ENCODE assay signal across 17 mouse cellular contexts in the genomic region with DNA sequence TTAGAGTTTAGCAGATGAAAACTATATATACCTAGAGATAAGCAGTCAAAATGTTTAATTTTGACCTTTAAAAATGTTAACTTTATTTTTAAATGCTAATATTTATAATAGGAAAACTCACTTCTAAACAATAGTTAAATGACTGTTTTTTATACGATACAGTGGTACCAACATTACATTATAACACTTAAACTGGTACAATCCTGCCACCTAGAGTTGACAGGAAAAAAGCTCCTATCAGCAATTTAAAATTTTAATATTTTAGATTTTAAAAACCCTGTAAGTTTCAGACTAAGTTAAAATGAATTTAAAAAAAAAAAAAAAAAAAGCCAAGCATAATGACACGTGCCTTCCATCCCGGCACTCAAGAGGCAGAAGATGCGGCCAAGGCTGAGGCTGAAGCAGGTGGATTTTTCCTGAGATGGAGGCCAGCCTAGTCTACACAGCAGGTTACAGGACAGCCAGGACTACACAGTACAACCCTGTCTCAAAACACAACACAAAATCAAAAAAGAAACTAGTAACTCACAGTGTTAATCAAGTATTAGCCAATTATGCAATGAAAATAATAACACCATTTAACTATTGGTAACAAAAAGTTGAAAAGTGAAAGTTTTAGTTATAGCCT. TPM values are rescaled to one million over a fixed set of nuclear protein-coding genes. Genes with fewer than 3 reads are reported as not detected.
DNase-seq lines count a peak whose midpoint lies in the region; ATAC-seq and TF ChIP-seq lines count a peak whose summit lies in the region.
"Had no signal": no experiment of that assay in that cellular context is flagged by ENCODE, and none has a peak within 500 bp of the region (broad histone marks: within the 10 kb centered on the region; RNA-seq: fewer than 3 reads in every experiment).

No protein-coding gene starts in this region.

- no peak for TF ChIP-seq CTCF in lung, embryonic 14.5 days (IDR thresholded peaks at IDR 0.05; ENCODE audit: low read depth)

- no peak overlapping the region for H3K27ac ChIP-seq in forebrain, embryonic 16.5 days (ENCODE audit: low read length)
- H3K27ac ChIP-seq in forebrain, embryonic 13.5 days = no peak overlapping the region
- no peak overlapping the region for H3K27ac ChIP-seq in lung, embryonic 14.5 days (ENCODE audit: low read depth)
- H3K27ac ChIP-seq: heart, embryonic 15.5 days; hindbrain, embryonic 13.5 days; limb, embryonic 13.5 days; macrophage; midbrain, embryonic 15.5 days; neural tube, embryonic 12.5 days had no signal

- peak; percentile 47; the same call in 1 of the 2 replicates for ATAC-seq in forebrain, embryonic 16.5 days
- ATAC-seq in forebrain, embryonic 13.5 days = no peak
- no peak for ATAC-seq in lung, embryonic 14.5 days (ENCODE audit: insufficient read depth)
- ATAC-seq in megakaryocyte progenitor cell, adult 5-6 weeks (replicated peaks; ENCODE audit: poor library complexity) = 0 out of 2 replicates have a peak, but pooled peaks have one; percentile 26
- ATAC-seq: midbrain, embryonic 15.5 days had no signal

- peak; percentile 42 for DNase-seq in lung, embryonic 14.5 days
- DNase-seq in lung, postnatal 10 days = no peak
- peak; percentile 30 for DNase-seq in MN1 (ENCODE audit: low spot score)
- DNase-seq in cerebellum, adult 8-10 months = no peak
- no peak for DNase-seq in ovary, adult 18-20 months (ENCODE audit: low spot score)
- DNase-seq: cerebellum, adult 11 months; kidney, adult 8-10 months; thymus, postnatal 14 days had no signal

- 83% methylated on average over 4 of the region's 4 CpGs for WGBS in forebrain, embryonic 16.5 days
- WGBS in forebrain, embryonic 13.5 days = 90% methylated on average over 4 of the region's 4 CpGs
- WGBS in lung, embryonic 14.5 days = 87% methylated on average over 4 of the region's 4 CpGs

- H3K27me3 ChIP-seq in forebrain, embryonic 16.5 days (replicated peaks; ENCODE audit: control insufficient read depth, insufficient read depth, low read length) = no peaks in the 10 kb centered on the region
- H3K27me3 ChIP-seq in forebrain, embryonic 13.5 days = no peaks in the 10 kb centered on the region
- no peaks in the 10 kb centered on the region for H3K27me3 ChIP-seq in lung, embryonic 14.5 days (ENCODE audit: insufficient read depth, low read length)
- H3K27me3 ChIP-seq: heart, embryonic 15.5 days; hindbrain, embryonic 13.5 days; limb, embryonic 13.5 days; midbrain, embryonic 15.5 days; neural tube, embryonic 12.5 days had no signal

- no peak overlapping the region for H3K4me2 ChIP-seq in forebrain, embryonic 16.5 days (ENCODE audit: low read length)
- no peak overlapping the region for H3K4me2 ChIP-seq in forebrain, embryonic 13.5 days
- no peak overlapping the region for H3K4me2 ChIP-seq in lung, embryonic 14.5 days
- H3K4me2 ChIP-seq: heart, embryonic 15.5 days; hindbrain, embryonic 13.5 days; limb, embryonic 13.5 days; midbrain, embryonic 15.5 days; neural tube, embryonic 12.5 days had no signal

- H3K4me3 ChIP-seq in forebrain, embryonic 16.5 days (replicated peaks; ENCODE audit: low read length) = no peak overlapping the region
- no peak overlapping the region for H3K4me3 ChIP-seq in forebrain, embryonic 13.5 days
- H3K4me3 ChIP-seq in lung, embryonic 14.5 days (ENCODE audit: low read depth, low read length) = no peak overlapping the region
- H3K4me3 ChIP-seq: heart, embryonic 15.5 days; hindbrain, embryonic 13.5 days; limb, embryonic 13.5 days; midbrain, embryonic 15.5 days; neural tube, embryonic 12.5 days had no signal

- peaks cover 8% of the 10 kb centered on the region for H3K36me3 ChIP-seq in forebrain, embryonic 16.5 days (ENCODE audit: control insufficient read depth, insufficient read depth)
- peaks cover 32% of the 10 kb centered on the region for H3K36me3 ChIP-seq in forebrain, embryonic 13.5 days (ENCODE audit: poor library complexity, severe bottlenecking)
- peaks cover 44% of the 10 kb centered on the region for H3K36me3 ChIP-seq in lung, embryonic 14.5 days (ENCODE audit: insufficient read depth)

- no peaks in the 10 kb centered on the region for H3K9me3 ChIP-seq in forebrain, embryonic 16.5 days (ENCODE audit: control insufficient read depth, low read length)
- no peaks in the 10 kb centered on the region for H3K9me3 ChIP-seq in forebrain, embryonic 13.5 days (replicated peaks)
- H3K9me3 ChIP-seq in lung, embryonic 14.5 days (ENCODE audit: low read depth, low read length) = no peaks in the 10 kb centered on the region
- H3K9me3 ChIP-seq: heart, embryonic 15.5 days; hindbrain, embryonic 13.5 days; limb, embryonic 13.5 days; midbrain, embryonic 15.5 days; neural tube, embryonic 12.5 days had no signal

- peaks cover 2% of the 10 kb centered on the region; the same call in 1 of the 2 replicates for H3K4me1 ChIP-seq in forebrain, embryonic 16.5 days (replicated peaks; ENCODE audit: control insufficient read depth, insufficient read depth, low read length)
- no peaks in the 10 kb centered on the region for H3K4me1 ChIP-seq in forebrain, embryonic 13.5 days
- no peaks in the 10 kb centered on the region for H3K4me1 ChIP-seq in lung, embryonic 14.5 days (ENCODE audit: insufficient read depth)
- H3K4me1 ChIP-seq: heart, embryonic 15.5 days; hindbrain, embryonic 13.5 days; limb, embryonic 13.5 days; midbrain, embryonic 15.5 days; neural tube, embryonic 12.5 days had no signal

- H3K9ac ChIP-seq in forebrain, embryonic 16.5 days (replicated peaks; ENCODE audit: low read depth, low read length) = no peak overlapping the region
- H3K9ac ChIP-seq in forebrain, embryonic 13.5 days = no peak overlapping the region
- H3K9ac ChIP-seq in lung, embryonic 14.5 days = no peak overlapping the region
- H3K9ac ChIP-seq: heart, embryonic 15.5 days; hindbrain, embryonic 13.5 days; limb, embryonic 13.5 days; midbrain, embryonic 15.5 days; neural tube, embryonic 12.5 days had no signal

RNA-seq across cellular contexts. Expression of a gene that starts 26.8 kb away (rescaled TPM):
- 25.4 and 29.0 TPM in 2 replicates for polyA plus RNA-seq in forebrain, embryonic 16.5 days (2015; fragmentation: Nextera tagmentation; extraction: Ambion mirVana)
- polyA plus RNA-seq in forebrain, embryonic 13.5 days (2015; fragmentation: Nextera tagmentation; extraction: Ambion mirVana) = 24.0 and 30.6 TPM in 2 replicates
- 22.2 and 24.7 TPM in 2 replicates for polyA plus RNA-seq in lung, embryonic 14.5 days (2014; fragmentation: Nextera tagmentation; extraction: Ambion mirVana)
- 68.6 TPM in 2 replicates for total RNA-seq in megakaryocyte progenitor cell, adult 5-6 weeks (2015)
- 8.0 and 17.6 TPM in 2 replicates for total RNA-seq in megakaryocyte progenitor cell, adult 5-6 weeks (2017)

RNA-seq across cellular contexts. Expression of a gene that starts 35.4 kb away (rescaled TPM):
- polyA plus RNA-seq in forebrain, embryonic 16.5 days (2015; fragmentation: Nextera tagmentation; extraction: Ambion mirVana) = 11.1 and 12.8 TPM in 2 replicates
- polyA plus RNA-seq in forebrain, embryonic 13.5 days (2015; fragmentation: Nextera tagmentation; extraction: Ambion mirVana) = 3.2 and 3.5 TPM in 2 replicates
- 0.49 and 0.66 TPM in 2 replicates for polyA plus RNA-seq in lung, embryonic 14.5 days (2014; fragmentation: Nextera tagmentation; extraction: Ambion mirVana)
- not detected in 2 replicates for total RNA-seq in megakaryocyte progenitor cell, adult 5-6 weeks (2015)
- under 0.01 TPM in 1 of 2 replicates, not detected in the other for total RNA-seq in megakaryocyte progenitor cell, adult 5-6 weeks (2017)
- polyA plus RNA-seq: macrophage had no signal

RNA-seq across cellular contexts. Expression of a gene that starts 40.3 kb away (rescaled TPM):
- 144 and 160 TPM in 2 replicates for polyA plus RNA-seq in forebrain, embryonic 16.5 days (2015; fragmentation: Nextera tagmentation; extraction: Ambion mirVana)
- polyA plus RNA-seq in forebrain, embryonic 13.5 days (2015; fragmentation: Nextera tagmentation; extraction: Ambion mirVana) = 161 and 192 TPM in 2 replicates
- polyA plus RNA-seq in lung, embryonic 14.5 days (2014; fragmentation: Nextera tagmentation; extraction: Ambion mirVana) = 67.1 and 69.1 TPM in 2 replicates
- 82.6 and 87.7 TPM in 2 replicates for total RNA-seq in megakaryocyte progenitor cell, adult 5-6 weeks (2015)
- 31.9 and 37.4 TPM in 2 replicates for total RNA-seq in megakaryocyte progenitor cell, adult 5-6 weeks (2017)

Comparison
In these comparisons a context has a peak if more than half of its experiments do, and no peak if none do; other contexts are left out.
1. ATAC-seq: peak in forebrain, embryonic 16.5 days (single experiment) and megakaryocyte progenitor cell, adult 5-6 weeks (single experiment); none in forebrain, embryonic 13.5 days (single experiment) and lung, embryonic 14.5 days (single experiment).
2. DNase-seq: peak in lung, embryonic 14.5 days (single experiment) and MN1 (single experiment); none in lung, postnatal 10 days (single experiment), cerebellum, adult 8-10 months (single experiment) and ovary, adult 18-20 months (single experiment).